Mouse (Mus musculus) stomach, postnatal 0 days (tissue): ENCODE results near the gene Mrnip. TPM values are rescaled to one million over a fixed set of nuclear protein-coding genes. Genes with fewer than 3 reads are reported as not detected.
A peak's percentile ranks its signal among the peaks of the same experiment; 100 is the strongest.

ENCODE experiments used
- ATAC-seq: fragments of 200-750 bp; cut with Nextera tagmentation; 2 replicates; pipeline ENCODE4 v1.8.0; 2017; ENCODE audit not compliant: low FRiP score, low TSS enrichment
- DNase-seq: peaks from one replicate; pipeline ENCODE4 v3.0.0-alpha.2; 2016; ENCODE audit warnings: low spot score
- H3K27ac ChIP-seq: fragments of 300-500 bp; sonication (generic); replicated peaks from 2 replicates; pipeline ENCODE4 v1.5.1; 2014; ENCODE audit warnings: mild to moderate bottlenecking, control low read depth
- H3K27me3 ChIP-seq: fragments of 300-500 bp; sonication (generic); 2 replicates; pipeline ENCODE4 v1.6.1; 2014; ENCODE audit warnings: low read length; ENCODE audit not compliant: control insufficient read depth, insufficient read depth
- H3K36me3 ChIP-seq: fragments of 300-500 bp; sonication (generic); 2 replicates; pipeline ENCODE4 v1.6.1; 2014; ENCODE audit warnings: low read length, mixed read lengths; ENCODE audit not compliant: control insufficient read depth, insufficient read depth
- H3K4me1 ChIP-seq: fragments of 300-500 bp; sonication (generic); replicated peaks from 2 replicates; pipeline ENCODE4 v1.6.1; 2014; ENCODE audit warnings: antibody characterized with exemption; ENCODE audit not compliant: control insufficient read depth, insufficient read depth
- H3K4me2 ChIP-seq: fragments of 300-500 bp; sonication (generic); replicated peaks from 2 replicates; pipeline ENCODE4 v1.6.1; 2014; ENCODE audit warnings: low read depth, mild to moderate bottlenecking, control low read depth, moderate library complexity
- H3K4me3 ChIP-seq: fragments of 300-500 bp; sonication (generic); 2 replicates; pipeline ENCODE4 v1.5.1; 2014; ENCODE audit warnings: low read depth, low read length, control low read depth
- H3K9ac ChIP-seq: fragments of 300-500 bp; sonication (generic); 2 replicates; pipeline ENCODE4 v1.6.1; 2014; ENCODE audit warnings: mild to moderate bottlenecking, low read length, control low read depth, mixed read lengths
- H3K9me3 ChIP-seq: fragments of 300-500 bp; sonication (generic); 2 replicates; pipeline ENCODE4 v1.6.1; 2016; ENCODE audit warnings: low read length; ENCODE audit not compliant: control insufficient read depth
- CTCF ChIP-seq: IDR thresholded peaks from 2 replicates; pipeline ENCODE4 v1.5.1; 2016; ENCODE audit warnings: antibody characterized with exemption, low read depth, mild to moderate bottlenecking, moderate library complexity
- EP300 ChIP-seq: optimal IDR thresholded peaks from 2 replicates; pipeline ENCODE3; 2016; ENCODE audit warnings: antibody characterized with exemption
- WGBS: fragments of 180-500 bp; shearing (Covaris S2); extraction: QIAGEN DNeasy Blood & Tissue Kit; methylation state at CpG from one replicate; pipeline ENCODE4 v1.1.7; 2014; 5-methylcytosine and 5-hydroxymethylcytosine counted together
- polyA plus RNA-seq: library from polyadenylated mRNA; unstranded; fragments of >200 nt; fragmentation: Nextera tagmentation; extraction: Ambion mirVana; gene quantifications from 2 replicates; pipeline ENCODE4 v1.2.1, GENCODE M21; 2015

The Mrnip gene
- polyA plus RNA-seq, 1 experiment from 2014 or later: 6.1 TPM

DNA sequence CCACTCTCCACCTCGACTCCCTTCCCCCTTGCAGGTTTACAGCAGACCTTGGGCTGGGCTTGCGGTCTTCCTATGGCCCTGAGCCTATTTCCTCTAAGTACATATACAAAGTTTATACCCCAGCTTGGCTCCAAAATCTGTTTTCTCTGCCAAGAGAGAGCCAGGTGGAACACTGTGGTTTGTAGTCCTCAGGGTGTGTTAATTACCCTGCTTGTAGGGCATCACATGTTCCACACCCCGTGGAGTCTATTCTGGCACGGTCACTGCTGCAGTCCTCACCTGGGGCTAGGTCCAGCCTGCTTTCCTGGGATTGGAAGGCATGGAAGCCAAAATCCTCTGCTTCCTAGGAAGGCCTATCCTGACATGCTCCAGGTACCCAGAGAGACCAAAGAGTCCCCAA is 53.5 kb downstream of the Mrnip start:
- Histone ChIP-seq H3K4me1 (peaks cover 14% of the 10 kb centered on the region; the same call in 1 of the 2 replicates), H3K9me3 (no peaks in the 10 kb centered on the region), H3K4me3 (no peak overlapping the region), H3K27ac (no peak overlapping the region), H3K27me3 (no peaks in the 10 kb centered on the region), H3K36me3 (peaks cover 2% of the 10 kb centered on the region), H3K9ac (no peak overlapping the region), H3K4me2 (no peak overlapping the region)
- ATAC-seq (no peak), DNase-seq (no peak)
- 75% methylated on average over 4 of the region's 4 CpGs for WGBS
- TF ChIP-seq EP300: no peak
- no peak for TF ChIP-seq CTCF

DNA sequence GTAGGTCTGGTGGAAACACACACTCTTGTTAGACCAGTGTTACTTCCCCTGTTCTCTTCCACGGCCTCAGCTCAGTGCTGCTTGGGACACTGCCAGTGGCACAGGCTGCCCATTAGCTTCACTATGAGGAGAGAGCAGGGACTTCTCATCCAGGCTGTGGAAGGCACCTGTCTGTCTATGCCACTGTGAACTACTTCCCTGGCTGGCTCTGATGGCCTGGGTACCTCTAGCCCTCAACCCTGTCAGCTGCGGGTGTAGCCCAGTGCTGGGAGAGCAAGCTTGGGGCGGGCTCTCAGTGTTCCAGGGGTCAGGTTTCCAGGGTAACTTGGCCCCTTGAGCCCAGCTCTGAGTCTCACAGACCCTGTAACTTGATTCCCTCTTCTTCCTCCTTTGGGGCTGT is 54.5 kb downstream of the Mrnip start:
- Histone ChIP-seq H3K36me3 (peaks cover 12% of the 10 kb centered on the region), H3K4me3 (no peak overlapping the region), H3K9ac (0 out of 2 replicates have a peak overlapping the region, but pooled peaks have one; percentile 38), H3K9me3 (no peaks in the 10 kb centered on the region), H3K27ac (peak overlapping the region; percentile 53), H3K4me1 (peaks cover 14% of the 10 kb centered on the region; the same call in 1 of the 2 replicates), H3K4me2 (no peak overlapping the region), H3K27me3 (no peaks in the 10 kb centered on the region)
- ATAC-seq (no peak), DNase-seq (no peak)
- 50% methylated on average over 3 of the region's 3 CpGs for WGBS
- no peak for TF ChIP-seq CTCF

DNA sequence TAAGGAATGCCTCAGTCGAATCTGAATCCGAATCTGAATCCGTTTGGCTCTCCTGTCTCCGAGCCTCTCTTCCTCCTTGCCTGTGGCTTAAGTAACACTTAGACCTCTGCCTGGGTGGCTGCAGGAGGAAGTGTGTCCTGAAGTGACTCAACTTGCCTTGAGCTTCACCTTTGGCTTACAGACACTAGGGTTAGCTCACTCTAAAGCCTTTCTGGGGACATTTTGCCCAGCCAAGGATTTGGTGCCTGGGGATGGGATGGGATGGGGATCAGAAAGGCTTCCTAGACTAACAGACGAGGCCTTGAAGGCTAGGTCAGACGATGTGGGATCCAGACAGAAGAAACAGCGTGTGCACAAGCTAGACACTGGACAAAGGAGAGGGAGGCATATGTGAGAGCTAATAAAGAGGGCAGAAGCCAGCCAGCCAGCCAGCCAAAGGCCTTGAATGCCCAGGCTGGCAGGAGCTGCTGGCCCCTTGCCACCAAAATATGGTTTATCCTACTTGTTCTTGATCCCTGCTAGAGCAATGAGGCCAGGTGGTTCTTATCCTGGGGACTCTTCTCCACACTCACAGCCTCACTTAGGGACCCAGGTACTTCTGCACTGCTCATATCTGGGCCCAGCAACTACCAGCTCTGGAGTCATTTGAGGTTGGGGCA is 55.1 kb downstream of the Mrnip start:
- Histone ChIP-seq H3K27ac (peak overlapping the region; percentile 63; the same call in 1 of the 2 replicates), H3K4me1 (peaks cover 12% of the 10 kb centered on the region; the same call in 1 of the 2 replicates), H3K9ac (no peak overlapping the region), H3K9me3 (no peaks in the 10 kb centered on the region), H3K4me2 (no peak overlapping the region), H3K4me3 (no peak overlapping the region), H3K36me3 (peaks cover 14% of the 10 kb centered on the region), H3K27me3 (no peaks in the 10 kb centered on the region)
- ATAC-seq (no peak), DNase-seq (no peak)
- WGBS: 53% methylated on average over 7 of the region's 7 CpGs
- TF ChIP-seq EP300 (no peak), CTCF (no peak)

DNA sequence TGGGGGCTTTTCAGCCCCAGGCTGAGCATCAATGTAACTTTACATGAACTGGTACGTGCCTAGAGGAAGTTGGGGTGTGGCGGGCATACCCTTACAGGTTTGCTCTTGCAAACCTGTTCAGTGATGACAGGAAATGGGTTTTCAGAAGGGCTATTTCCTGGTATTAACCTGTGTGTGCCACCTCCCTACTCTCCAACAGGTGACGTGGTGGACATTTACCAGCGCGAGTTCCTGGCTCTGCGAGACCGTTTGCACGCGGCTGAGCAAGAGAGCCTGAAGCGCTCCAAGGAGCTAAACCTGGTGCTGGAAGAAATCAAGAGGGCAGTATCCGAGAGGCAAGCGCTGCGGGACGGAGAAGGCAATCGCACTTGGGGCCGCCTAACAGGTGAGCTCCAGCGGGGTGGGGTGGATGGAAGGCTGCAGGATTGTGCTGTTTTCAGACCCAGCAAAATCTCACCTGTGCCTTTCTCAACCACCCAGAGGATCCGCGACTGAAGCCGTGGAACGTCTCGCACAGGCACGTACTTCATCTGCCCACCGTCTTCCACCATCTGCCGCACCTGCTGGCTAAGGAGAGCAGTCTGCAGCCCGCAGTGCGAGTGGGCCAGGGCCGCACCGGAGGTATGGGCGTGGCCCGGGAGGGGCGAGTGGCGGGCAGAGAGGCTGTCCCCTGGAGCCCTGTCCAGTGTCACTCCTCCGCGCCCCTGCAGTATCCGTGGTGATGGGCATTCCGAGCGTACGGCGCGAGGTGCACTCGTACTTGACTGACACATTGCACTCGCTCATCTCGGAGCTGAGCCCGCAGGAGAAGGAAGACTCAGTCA is 56.4 kb downstream of the Mrnip start:
- 44% methylated on average over 45 of the region's 45 CpGs for WGBS
- peak overlapping the region; percentile 56 for H3K4me2 ChIP-seq
- H3K27me3 ChIP-seq: no peaks in the 10 kb centered on the region
- peak overlapping the region; percentile 25 for H3K4me3 ChIP-seq
- peak overlapping the region; percentile 43 for H3K9ac ChIP-seq
- peaks cover 14% of the 10 kb centered on the region for H3K36me3 ChIP-seq
- no peaks in the 10 kb centered on the region for H3K9me3 ChIP-seq
- peak; percentile 50 for ATAC-seq
- peaks cover 12% of the 10 kb centered on the region; the same call in 1 of the 2 replicates for H3K4me1 ChIP-seq
- DNase-seq: peak; percentile 64
- 0 out of 2 replicates have a peak, but pooled peaks have one; percentile 2 for TF ChIP-seq CTCF
- TF ChIP-seq EP300: no peak
- H3K27ac ChIP-seq: peak overlapping the region; percentile 53

DNA sequence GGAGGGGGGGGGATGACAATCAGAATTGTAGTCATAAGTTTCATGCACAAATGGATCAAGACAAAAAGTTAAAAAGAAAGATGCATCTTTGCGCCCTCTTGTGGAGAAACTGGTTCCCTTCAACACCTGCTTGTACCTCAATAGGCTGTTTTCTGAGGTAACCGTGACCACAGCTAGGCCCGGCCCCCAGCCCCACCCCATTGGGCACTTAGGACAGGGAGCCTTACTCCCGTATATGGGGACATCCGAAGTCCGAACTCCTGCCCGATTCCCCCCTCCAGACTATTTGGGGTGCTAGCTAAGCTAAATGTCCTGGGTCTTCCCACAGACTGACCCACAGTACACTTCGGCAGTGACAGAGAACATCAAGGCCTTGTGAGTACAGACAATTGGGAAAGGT is 57.2 kb downstream of the Mrnip start:
- ATAC-seq (no peak), DNase-seq (peak; percentile 77)
- no peaks in the 10 kb centered on the region for H3K9me3 ChIP-seq
- H3K36me3 ChIP-seq: peaks cover 14% of the 10 kb centered on the region
- WGBS: 25% methylated on average over 8 of the region's 8 CpGs
- no peak overlapping the region for H3K9ac ChIP-seq
- no peaks in the 10 kb centered on the region for H3K27me3 ChIP-seq
- H3K4me1 ChIP-seq: peaks cover 8% of the 10 kb centered on the region; the same call in 1 of the 2 replicates
- TF ChIP-seq CTCF (peak; percentile 78), EP300 (no peak)
- H3K27ac ChIP-seq: no peak overlapping the region
- H3K4me2 ChIP-seq: peak overlapping the region; percentile 56
- peak overlapping the region; percentile 25; the same call in 1 of the 2 replicates for H3K4me3 ChIP-seq

DNA sequence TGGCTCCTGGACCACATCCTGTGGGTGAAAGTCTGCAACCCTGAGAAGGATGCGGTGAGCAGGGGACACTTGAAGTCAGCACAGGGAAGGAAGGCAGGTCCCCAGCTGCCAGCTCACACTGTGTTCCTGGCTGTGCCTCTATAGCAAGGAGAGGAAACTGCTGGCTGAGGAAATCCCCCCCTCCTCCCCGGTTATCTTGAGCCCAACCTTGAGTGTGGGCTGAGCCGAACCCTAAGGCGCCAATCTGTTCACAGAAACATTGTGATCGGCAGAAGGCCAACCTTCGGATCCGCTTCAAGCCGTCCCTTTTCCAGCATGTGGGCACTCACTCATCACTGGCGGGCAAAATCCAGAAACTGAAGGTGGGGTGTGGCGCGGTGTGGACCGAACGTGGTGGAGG is 58.8 kb downstream of the Mrnip start:
- DNase-seq (no peak), ATAC-seq (no peak)
- TF ChIP-seq EP300 (no peak), CTCF (no peak)
- Histone ChIP-seq H3K9ac (no peak overlapping the region), H3K4me3 (no peak overlapping the region), H3K4me2 (no peak overlapping the region), H3K27me3 (no peaks in the 10 kb centered on the region), H3K4me1 (peaks cover 12% of the 10 kb centered on the region; the same call in 1 of the 2 replicates), H3K9me3 (no peaks in the 10 kb centered on the region), H3K27ac (no peak overlapping the region), H3K36me3 (peaks cover 14% of the 10 kb centered on the region)
- 94% methylated on average over 13 of the region's 13 CpGs for WGBS
